Mouse (Mus musculus) mouse trophoblast stem cell (cell line): Measurements from ENCODE around the gene Nipal1.

Experiments
- in situ Hi-C, 2 experiments: fragments of 300-500 bp; cut with MseI, MboI; formaldehyde crosslinking; loops; 2 replicates in 1 of 2; 3 replicates in 1 of 2; pipeline ENCODE4 v1.15.1; 2025

Gene Nipal1

GRCm38 (mm10) chr5:72647418-72647907, at the start of gene Nipal1:
Nipal1 (plus strand) TSS chr5:72647795.
- in situ Hi-C loops: no loop called here

DNA sequence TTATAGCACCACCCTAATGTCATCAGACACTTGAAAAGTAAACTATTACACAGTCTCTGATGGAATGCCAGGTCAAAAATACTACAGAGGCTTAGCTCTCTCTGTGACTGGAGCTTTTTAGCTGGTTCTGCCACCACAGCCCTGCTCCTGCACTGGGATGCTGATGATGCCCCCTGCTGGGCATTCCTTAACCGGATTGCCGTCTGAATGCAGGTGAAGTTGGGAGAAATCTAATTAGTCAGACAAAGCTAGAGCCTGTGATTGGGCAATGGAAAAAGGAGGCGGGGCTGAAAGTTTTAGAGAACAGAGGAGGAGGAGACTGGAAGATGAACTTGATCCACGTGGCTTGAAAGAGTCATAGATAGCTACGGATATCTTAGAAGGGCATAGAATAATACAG, 46.6 kb upstream of the Nipal1 start:
- in situ Hi-C loops: no loop called here

DNA sequence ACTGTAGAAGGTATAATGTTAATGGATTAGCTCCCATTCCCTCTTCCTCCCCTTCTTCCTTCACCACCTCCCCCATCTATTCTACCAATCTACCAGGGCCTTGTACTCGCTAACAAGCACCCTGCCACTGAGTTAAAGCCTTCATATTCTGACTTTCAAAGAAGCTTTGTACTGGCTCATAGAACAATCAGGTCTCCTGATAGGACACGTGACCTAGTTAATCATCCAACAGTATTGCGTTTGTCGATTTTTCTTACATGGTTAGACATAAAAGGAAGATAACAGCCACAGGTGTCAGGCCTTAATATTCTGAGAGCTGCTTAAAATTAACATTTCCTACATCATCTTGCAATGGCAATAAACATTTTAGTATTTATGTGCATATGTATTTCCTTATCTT, 44.5 kb upstream of the Nipal1 start:
- in situ Hi-C loops: no loop called here

DNA sequence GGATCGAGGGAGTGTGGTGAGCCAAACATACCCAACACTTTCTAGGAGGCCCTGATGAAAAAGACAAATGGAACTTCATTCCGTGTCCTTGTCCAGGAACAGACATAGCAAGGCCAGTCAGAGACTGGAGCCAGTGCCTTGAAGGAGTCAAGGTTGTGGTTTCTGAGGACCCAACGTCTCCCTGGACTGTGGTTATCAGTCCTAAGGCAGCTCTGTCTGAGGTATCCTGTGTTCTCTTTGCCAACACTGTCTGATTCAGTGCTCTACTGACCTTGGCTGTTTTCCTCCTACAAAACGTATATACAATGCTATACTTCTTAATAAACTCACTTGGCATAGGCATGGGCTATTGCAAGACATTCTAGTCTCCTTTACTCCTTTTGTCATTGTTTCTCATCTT, 30.2 kb upstream of the Nipal1 start:
- in situ Hi-C loops: no loop called here

GRCm38 (mm10) chr5:72621022-72621421, 26.6 kb upstream of the Nipal1 start:
- in situ Hi-C loops: no loop called here

- in situ Hi-C loops: no loop called here
These were observed 17.6 kb upstream of the Nipal1 start for GRCm38 (mm10) chr5:72630026-72630425.

- in situ Hi-C loops: no loop called here
These were observed 12.8 kb upstream of the Nipal1 start for GRCm38 (mm10) chr5:72634791-72635271.

GRCm38 (mm10) chr5:72636122-72636521, 11.5 kb upstream of the Nipal1 start:
- in situ Hi-C loops: no loop called here

DNA sequence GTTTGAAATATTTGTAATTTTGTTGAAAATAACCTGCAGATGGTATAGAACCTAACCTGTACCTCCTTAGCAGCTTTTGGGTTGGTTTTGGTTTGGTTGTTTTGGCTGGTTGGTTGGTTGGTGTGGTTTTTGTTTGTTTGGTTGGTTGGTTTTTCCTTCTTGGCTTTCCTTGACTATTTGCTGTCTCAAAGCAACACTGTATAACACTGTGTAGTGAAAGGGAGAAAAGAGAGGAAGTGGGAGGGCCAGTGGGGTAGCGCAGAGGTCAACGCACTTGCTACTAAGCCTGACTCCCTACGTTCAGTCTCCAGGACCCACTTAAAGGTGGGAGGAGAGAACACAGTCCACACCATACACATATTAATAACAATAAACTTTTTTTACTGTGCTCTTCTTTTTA, 11.0 kb upstream of the Nipal1 start:
- in situ Hi-C loops: no loop called here

GRCm38 (mm10) chr5:72640072-72640471, 7.5 kb upstream of the Nipal1 start:
- in situ Hi-C loops: no loop called here

DNA sequence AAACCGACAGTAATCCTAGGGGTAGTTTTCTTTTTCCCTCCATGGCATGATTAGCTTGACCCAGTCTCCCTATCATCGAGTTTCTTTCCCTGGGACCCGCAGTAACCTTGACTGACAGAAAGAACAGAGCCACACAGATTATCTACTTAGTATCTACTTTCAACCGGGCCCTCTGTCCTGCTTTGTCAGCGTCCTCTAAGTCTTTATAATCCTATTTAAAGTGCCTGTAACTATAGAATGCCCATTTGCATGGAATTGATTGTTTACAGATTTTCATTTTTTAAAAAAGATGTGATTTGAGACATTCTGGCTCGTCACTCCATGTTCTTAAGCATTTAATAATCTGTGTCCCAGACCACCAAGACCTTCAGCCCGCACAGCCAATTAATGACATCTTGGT, 3.9 kb upstream of the Nipal1 start:
- in situ Hi-C loops: no loop called here

- in situ Hi-C loops: no loop called here
These were observed 3.4 kb upstream of the Nipal1 start, which contains the start of gene Cnga1 for GRCm38 (mm10) chr5:72644175-72644574. Cnga1 (minus strand) TSS chr5:72644275.

DNA sequence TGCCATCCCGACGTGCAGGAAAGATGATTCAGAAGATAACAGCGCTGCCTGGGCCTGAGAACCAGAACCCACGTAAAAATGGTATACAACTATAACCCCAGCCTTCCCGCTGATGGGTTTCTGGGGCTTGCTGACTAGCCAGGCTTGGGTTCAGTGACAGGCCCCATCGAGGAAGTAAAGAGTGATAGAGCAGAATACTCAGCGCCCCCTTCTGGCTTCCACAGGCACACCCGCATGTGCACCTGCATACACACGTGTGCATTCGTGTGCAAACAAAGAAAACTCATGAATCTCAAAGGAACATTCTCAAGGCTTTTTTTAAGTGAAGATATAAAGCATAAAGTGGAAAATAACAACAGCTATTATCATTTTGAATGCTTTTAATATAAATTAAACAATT, 1.5 kb upstream of the Nipal1 start:
- in situ Hi-C loops: no loop called here

- in situ Hi-C loops: no loop called here
These were observed 599 bp upstream of the Nipal1 start for GRCm38 (mm10) chr5:72646996-72647395.

- in situ Hi-C loops: no loop called here
These were observed 482 bp downstream of the Nipal1 start for GRCm38 (mm10) chr5:72647958-72648595.

GRCm38 (mm10) chr5:72648987-72649735, 1.6 kb downstream of the Nipal1 start:
- in situ Hi-C loops: no loop called here

DNA sequence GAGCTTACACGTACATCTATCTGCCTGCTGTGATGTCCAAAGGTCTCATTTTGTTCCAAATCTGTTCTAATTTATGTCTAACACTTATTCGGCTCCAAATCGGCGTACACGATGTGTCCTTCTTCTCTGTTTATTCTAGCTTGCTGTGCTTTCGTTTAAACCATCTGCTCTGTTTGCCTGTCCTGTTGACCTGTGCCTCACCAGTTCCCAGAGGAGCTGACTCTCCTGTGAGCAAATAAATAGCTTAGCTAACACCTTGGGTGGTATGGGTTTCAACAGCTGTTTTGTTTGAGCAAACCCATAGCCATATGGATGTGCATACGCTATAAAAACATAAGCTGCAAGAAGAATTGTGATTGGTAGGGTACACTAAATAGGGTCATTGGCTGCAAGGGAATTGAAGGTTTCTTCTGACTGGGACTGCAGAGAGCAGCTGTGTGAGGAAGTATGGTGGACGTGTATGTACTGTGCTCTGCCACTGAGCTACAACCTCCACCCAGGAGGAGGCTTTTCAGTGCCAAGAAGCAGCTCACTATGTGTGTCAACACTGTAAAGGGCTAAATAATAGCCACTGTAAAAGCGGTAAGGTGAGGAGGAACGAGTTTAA, 5.6 kb downstream of the Nipal1 start:
- in situ Hi-C loops: no loop called here

- in situ Hi-C loops: no loop called here
These were observed 8.7 kb downstream of the Nipal1 start for GRCm38 (mm10) chr5:72656270-72656791.

GRCm38 (mm10) chr5:72658375-72658774, 10.8 kb downstream of the Nipal1 start:
- in situ Hi-C loops: no loop called here

GRCm38 (mm10) chr5:72661051-72661781, 13.6 kb downstream of the Nipal1 start:
- in situ Hi-C loops: no loop called here

GRCm38 (mm10) chr5:72664126-72664525, 16.5 kb downstream of the Nipal1 start:
- in situ Hi-C loops: no loop called here

DNA sequence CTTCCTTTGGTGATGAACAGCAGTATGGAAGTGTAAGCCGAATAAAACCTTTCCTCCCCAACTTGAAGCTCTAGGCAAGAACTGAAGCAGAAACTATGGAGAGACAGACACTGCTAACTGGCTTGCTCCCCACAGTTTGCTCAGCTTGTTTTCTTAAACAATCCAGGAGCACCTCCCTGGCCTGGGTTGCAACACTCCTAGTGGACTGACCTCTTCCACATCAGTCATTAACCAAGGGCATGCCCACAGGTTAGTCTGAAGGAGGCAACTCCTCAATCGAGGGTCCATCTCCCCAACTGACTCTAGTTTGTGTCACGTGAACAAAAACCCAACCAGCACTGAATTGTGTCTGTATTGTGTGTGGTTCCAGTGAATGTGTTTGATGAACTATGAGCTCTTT, 17.3 kb downstream of the Nipal1 start:
- in situ Hi-C loops: no loop called here
